Mouse (Mus musculus) limb, embryonic 14.5 days (tissue): ENCODE results near the gene Dupd1. TPM values are rescaled to one million over a fixed set of nuclear protein-coding genes. Genes with fewer than 3 reads are reported as not detected.
A peak's percentile ranks its signal among the peaks of the same experiment; 100 is the strongest.

Experiments used
- ATAC-seq: fragments of 200-750 bp; cut with Nextera tagmentation; 2 replicates; pipeline ENCODE4 v1.8.0; 2017; ENCODE audit warnings: low read depth, moderate number of reproducible peaks, moderate TSS enrichment; ENCODE audit not compliant: low FRiP score
- DNase-seq: peaks from one replicate; pipeline ENCODE4 v3.0.0-alpha.2; 2015; ENCODE audit warnings: low spot score
- H3K27ac ChIP-seq: fragments of 300-500 bp; sonication (generic); replicated peaks from 2 replicates; pipeline ENCODE4 v1.5.1; 2014; ENCODE audit warnings: low read depth, mild to moderate bottlenecking, low read length, moderate library complexity, mixed read lengths
- H3K27me3 ChIP-seq: fragments of 300-500 bp; sonication (generic); 2 replicates; pipeline ENCODE4 v1.6.1; 2014; ENCODE audit warnings: low read length, mixed read lengths; ENCODE audit not compliant: control insufficient read depth, insufficient read depth
- H3K36me3 ChIP-seq: fragments of 300-500 bp; sonication (generic); 2 replicates; pipeline ENCODE4 v1.6.1; 2014; ENCODE audit warnings: mild to moderate bottlenecking, low read length, moderate library complexity, mixed read lengths; ENCODE audit not compliant: control insufficient read depth, insufficient read depth
- H3K4me1 ChIP-seq: fragments of 300-500 bp; sonication (generic); 2 replicates; pipeline ENCODE4 v1.6.1; 2014; ENCODE audit warnings: antibody characterized with exemption, low read length, mixed read lengths; ENCODE audit not compliant: control insufficient read depth, insufficient read depth
- H3K4me2 ChIP-seq: fragments of 300-500 bp; sonication (generic); replicated peaks from 2 replicates; pipeline ENCODE4 v1.6.1; 2014; ENCODE audit warnings: low read depth, mild to moderate bottlenecking, low read length, moderate library complexity; ENCODE audit not compliant: severe bottlenecking
- H3K4me3 ChIP-seq: fragments of 300-500 bp; sonication (generic); replicated peaks from 2 replicates; pipeline ENCODE4 v1.5.1; 2014; ENCODE audit warnings: low read length
- H3K9ac ChIP-seq: fragments of 300-500 bp; sonication (generic); 2 replicates; pipeline ENCODE4 v1.6.1; 2014; ENCODE audit warnings: mild to moderate bottlenecking, low read depth, low read length, moderate library complexity; ENCODE audit not compliant: severe bottlenecking
- H3K9me3 ChIP-seq: fragments of 300-500 bp; sonication (generic); 2 replicates; pipeline ENCODE4 v1.6.1; 2016; ENCODE audit warnings: low read length; ENCODE audit not compliant: control insufficient read depth
- POLR2A ChIP-seq: fragments of 200-500 bp; IDR thresholded peaks from 2 replicates; pipeline ENCODE4 v1.8.0; 2012; ENCODE audit warnings: inconsistent platforms, mild to moderate bottlenecking, moderate library complexity, borderline replicate concordance; ENCODE audit not compliant: insufficient read depth, insufficient read length; ENCODE audit errors: extremely low read depth
- WGBS: fragments of 180-500 bp; shearing (Covaris S2); extraction: QIAGEN DNeasy Blood & Tissue Kit; methylation state at CpG from one replicate; pipeline ENCODE4 v1.1.7; 2014; 5-methylcytosine and 5-hydroxymethylcytosine counted together
- polyA plus RNA-seq, 2 experiments: library from polyadenylated mRNA; depleted of rRNA in 1 of 2; stranded (reverse) in 1 of 2; unstranded in 1 of 2; fragments of >200 nt; fragmentation: Nextera tagmentation in 1 of 2; extraction: Ambion mirVana in 1 of 2; gene quantifications; 2 replicates each; pipeline versions ENCODE4 v1.2.1 to v1.2.3; 2012 to 2014

Dupd1 gene
- polyA plus RNA-seq (2012; rRNA removed) (0.47 and 0.50 TPM in 2 replicates), polyA plus RNA-seq (2014; fragmentation: Nextera tagmentation; extraction: Ambion mirVana) (0.76 and 0.82 TPM in 2 replicates)

GRCm38 (mm10) chr14:21714486-21714885 lies at the start of gene Dupd1:
Dupd1 (minus strand) TSS chr14:21714576.
- H3K27me3 ChIP-seq: no peaks in the 10 kb centered on the region
- no peak for DNase-seq
- TF ChIP-seq POLR2A: no peak
- peaks cover 26% of the 10 kb centered on the region for H3K4me1 ChIP-seq
- no peaks in the 10 kb centered on the region for H3K36me3 ChIP-seq
- no peaks in the 10 kb centered on the region for H3K9me3 ChIP-seq
- no peak within 1 kb of the TSS for H3K4me2 ChIP-seq
- no peak for ATAC-seq
- no peak within 1 kb of the TSS for H3K27ac ChIP-seq
- H3K9ac ChIP-seq: no peak within 1 kb of the TSS
- WGBS: 63% methylated on average over 5 of the region's 5 CpGs
- no peak within 1 kb of the TSS for H3K4me3 ChIP-seq

- DNase-seq: no peak
- Histone ChIP-seq H3K9ac (no peak overlapping the region), H3K27ac (no peak overlapping the region), H3K36me3 (no peaks in the 10 kb centered on the region), H3K4me1 (peaks cover 7% of the 10 kb centered on the region; the same call in 1 of the 2 replicates), H3K4me3 (no peak overlapping the region), H3K4me2 (no peak overlapping the region), H3K27me3 (no peaks in the 10 kb centered on the region), H3K9me3 (no peaks in the 10 kb centered on the region)
- WGBS: 88% methylated on average over 3 of the region's 3 CpGs
- TF ChIP-seq POLR2A: no peak
- ATAC-seq: no peak
Measured at GRCm38 (mm10) chr14:21763736-21764135, 49.4 kb upstream of the Dupd1 start.

GRCm38 (mm10) chr14:21761560-21761959 lies 47.2 kb upstream of the Dupd1 start:
- no peaks in the 10 kb centered on the region for H3K4me1 ChIP-seq
- no peaks in the 10 kb centered on the region for H3K9me3 ChIP-seq
- H3K27ac ChIP-seq: no peak overlapping the region
- no peak overlapping the region for H3K4me2 ChIP-seq
- DNase-seq (no peak), ATAC-seq (no peak)
- H3K36me3 ChIP-seq: no peaks in the 10 kb centered on the region
- no peaks in the 10 kb centered on the region for H3K27me3 ChIP-seq
- no peak overlapping the region for H3K9ac ChIP-seq
- WGBS: 78% methylated on average over 9 of the region's 9 CpGs
- H3K4me3 ChIP-seq: no peak overlapping the region
- no peak for TF ChIP-seq POLR2A

- WGBS: 85% methylated on average over 4 of the region's 4 CpGs
- H3K27me3 ChIP-seq: no peaks in the 10 kb centered on the region
Measured at GRCm38 (mm10) chr14:21753367-21753766, 39.0 kb upstream of the Dupd1 start.

GRCm38 (mm10) chr14:21752411-21752810 lies 38.0 kb upstream of the Dupd1 start:
- no peak for TF ChIP-seq POLR2A
- H3K4me3 ChIP-seq: no peak overlapping the region
- no peak overlapping the region for H3K27ac ChIP-seq
- no peaks in the 10 kb centered on the region for H3K9me3 ChIP-seq
- H3K36me3 ChIP-seq: no peaks in the 10 kb centered on the region
- WGBS: 92% methylated on average over 3 of the region's 3 CpGs
- H3K9ac ChIP-seq: no peak overlapping the region
- DNase-seq (no peak), ATAC-seq (no peak)
- no peaks in the 10 kb centered on the region for H3K27me3 ChIP-seq
- peak overlapping the region; percentile 55; the same call in 1 of the 2 replicates for H3K4me2 ChIP-seq
- peaks cover 12% of the 10 kb centered on the region for H3K4me1 ChIP-seq

More at GRCm38 (mm10) chr14:21753367-21753766, 39.0 kb upstream of the Dupd1 start:
- no peak for ATAC-seq
- no peak overlapping the region for H3K4me2 ChIP-seq
- no peaks in the 10 kb centered on the region for H3K36me3 ChIP-seq
- no peak overlapping the region for H3K27ac ChIP-seq
- peaks cover 12% of the 10 kb centered on the region for H3K4me1 ChIP-seq
- H3K9me3 ChIP-seq: no peaks in the 10 kb centered on the region
- H3K4me3 ChIP-seq: no peak overlapping the region
- TF ChIP-seq POLR2A: no peak
- no peak for DNase-seq
- no peak overlapping the region for H3K9ac ChIP-seq
